Mouse (Mus musculus) thymus, postnatal 36 days (tissue): Measurements from ENCODE around the gene Atxn7l2.

ENCODE experiments used
- DNase-seq, 2 experiments: peaks; one replicate each; pipeline ENCODE4 v3.0.0; 2022; ENCODE audit warnings: mixed read lengths in 2 of 2

Atxn7l2 gene

GRCm38 (mm10) chr3:108174672-108175531 is 35.8 kb downstream of the Atxn7l2 start:
- no peak for DNase-seq

DNA sequence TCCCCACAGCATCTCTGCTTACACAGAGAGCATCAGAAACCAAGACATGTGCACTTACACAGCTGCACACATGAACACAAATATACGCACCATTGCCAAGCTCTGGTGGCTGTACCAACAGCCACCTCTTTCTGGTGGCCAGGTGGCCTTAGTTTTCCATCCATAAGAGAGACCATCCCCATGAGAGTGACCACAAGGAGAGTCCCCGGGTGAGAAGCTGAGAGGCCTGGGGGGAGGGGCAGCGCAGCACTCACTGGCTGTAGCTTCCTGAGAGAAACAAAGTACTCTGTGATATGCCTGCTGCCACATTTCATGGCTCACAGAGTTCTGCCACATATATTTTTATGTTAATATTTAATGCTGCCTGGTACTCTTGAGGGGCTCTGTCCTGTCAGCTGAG is 41.5 kb downstream of the Atxn7l2 start:
- no peak for DNase-seq

- no peak for DNase-seq
Observed at GRCm38 (mm10) chr3:108167499-108167898, 43.2 kb downstream of the Atxn7l2 start.

DNA sequence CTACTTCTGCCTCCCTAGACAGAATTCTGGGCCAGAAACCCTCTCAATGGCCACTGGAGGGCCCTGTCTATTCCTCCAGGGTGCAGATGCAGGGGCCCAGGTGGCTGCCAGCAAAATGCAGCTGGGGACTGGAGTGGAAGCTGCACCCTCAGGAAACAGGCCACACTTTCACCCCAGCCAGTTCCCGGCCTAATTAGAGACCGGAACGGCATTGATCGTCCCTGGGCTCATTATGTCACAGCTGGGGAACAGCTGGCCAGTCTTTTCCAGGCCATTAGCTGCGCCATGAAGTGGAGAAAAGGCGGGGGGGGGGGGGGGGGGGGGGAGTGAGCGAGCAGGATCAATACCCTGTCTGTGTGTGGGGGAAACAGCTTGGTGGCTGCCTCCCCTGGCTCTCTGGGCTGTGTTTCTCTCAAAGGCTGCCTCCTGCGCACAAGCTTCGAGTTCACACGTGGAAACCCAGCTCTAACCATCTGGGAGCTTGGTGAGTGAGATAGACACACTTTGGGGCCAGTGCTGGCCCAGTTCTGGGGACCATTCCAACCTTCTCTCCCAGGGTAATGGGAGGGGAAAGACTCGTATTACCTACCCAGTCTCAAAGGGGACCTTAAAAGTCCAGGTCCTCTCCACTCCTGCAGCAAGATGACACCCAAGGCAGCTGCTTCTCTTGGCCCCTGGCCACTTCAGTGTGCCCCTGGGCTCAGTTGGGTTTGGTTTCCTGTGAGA is 44.1 kb downstream of the Atxn7l2 start:
- DNase-seq = peak in 1 of 2 experiments; percentile 51

GRCm38 (mm10) chr3:108165532-108166315 is 45.0 kb downstream of the Atxn7l2 start:
- no peak for DNase-seq

DNA sequence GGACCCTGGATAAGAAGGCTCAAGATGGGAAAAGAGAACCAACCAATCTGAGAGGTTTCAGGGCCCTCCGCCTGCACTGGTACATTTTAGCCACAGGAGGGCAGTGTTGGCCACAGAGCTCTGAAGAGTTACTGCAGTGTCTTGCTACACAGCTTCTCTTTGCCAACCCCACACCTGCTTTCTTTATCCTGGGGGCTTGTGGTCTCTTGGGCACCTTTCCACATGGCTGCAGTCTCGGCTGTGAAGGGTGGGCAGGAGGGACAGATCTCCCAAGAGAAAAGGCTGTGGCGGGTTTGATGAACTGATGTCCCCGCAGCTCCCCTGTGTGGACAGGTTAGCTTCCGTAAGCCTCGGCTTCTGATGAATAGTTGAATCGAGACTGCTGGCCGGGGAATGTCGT is 45.9 kb downstream of the Atxn7l2 start:
- peak; percentile 72 to 73 for DNase-seq

DNA sequence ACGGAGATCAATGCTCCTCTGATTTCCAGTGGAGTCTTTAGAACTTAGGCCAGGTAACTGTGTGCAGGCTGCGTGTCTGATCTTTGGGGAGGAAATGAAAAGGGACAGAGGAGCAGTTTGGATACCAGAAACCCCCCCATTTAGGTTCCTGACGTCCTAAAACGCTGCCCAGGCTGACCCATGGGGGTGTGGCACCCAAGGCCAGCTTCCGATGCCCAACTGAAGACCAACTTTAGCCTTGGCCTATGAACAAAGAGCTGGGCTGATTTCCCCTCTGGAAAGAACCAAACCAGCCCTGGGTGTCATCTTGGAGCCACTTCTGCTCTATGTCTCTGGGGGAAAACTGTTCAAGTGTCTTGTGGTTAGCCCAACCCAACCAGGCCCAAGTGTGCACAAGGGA is 46.6 kb downstream of the Atxn7l2 start:
- DNase-seq = no peak

- DNase-seq = no peak
Observed at GRCm38 (mm10) chr3:108158383-108159037, 52.2 kb downstream of the Atxn7l2 start.

DNA sequence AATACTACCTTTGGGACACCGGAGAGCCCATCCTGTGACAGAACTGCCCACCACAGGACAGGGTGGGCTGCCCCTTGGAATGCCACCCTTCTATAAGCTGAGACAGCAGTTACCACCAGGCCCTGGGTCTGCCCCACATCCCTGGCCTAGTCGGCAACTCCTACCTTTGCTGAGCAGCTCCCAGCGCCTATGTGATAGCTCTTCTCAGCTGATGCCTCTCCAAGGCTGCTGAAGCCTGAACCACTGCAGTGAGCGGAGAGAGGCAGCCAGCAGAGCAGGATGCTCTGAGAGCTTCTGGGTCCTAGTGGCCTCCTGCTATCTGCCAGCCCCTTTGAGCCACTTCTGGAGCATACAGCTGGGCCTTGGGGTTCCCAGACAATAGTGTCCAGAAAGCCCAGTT is 56.1 kb downstream of the Atxn7l2 start, which contains the start of gene Gpr61:
Gene Gpr61 (minus strand): TSS at position 227 of the 400 bp plus-strand sequence.
- no peak for DNase-seq

- DNase-seq = no peak
Observed at GRCm38 (mm10) chr3:108152290-108152689, 58.4 kb downstream of the Atxn7l2 start.
